Mouse (Mus musculus) layer of hippocampus, postnatal 14 days (tissue): ENCODE data around the gene Slc30a10. TPM values are rescaled to one million over a fixed set of nuclear protein-coding genes. Genes with fewer than 3 reads are reported as not detected.

Source experiments
- DNase-seq, 2 experiments: peaks; one replicate each; pipeline ENCODE4 v3.0.0; 2021 to 2022; ENCODE audit warnings: low spot score in 2 of 2, mixed read lengths in 1 of 2
- long read RNA-seq, 2 experiments: library from polyadenylated mRNA; stranded (forward); transcript quantifications; one replicate each; pipeline ENCODE4 v2.0.0; 2021
- total RNA-seq, 2 experiments: library from RNA; stranded (reverse); gene quantifications; 2 replicates each; pipeline ENCODE4 v1.2.3; 2021

Gene Slc30a10
- total RNA-seq: 10 to 100 TPM; 14.2 to 14.7 TPM
- long read RNA-seq, experiment 1, full-length matches to known transcripts: 7 of 21 reads
- long read RNA-seq, experiment 1, partial matches to known transcripts: 3 of 21 reads
- long read RNA-seq, experiment 1, other reads (novel, unspliced or antisense): 11 of 21 reads
- long read RNA-seq, experiment 2, full-length matches to known transcripts: 10 of 17 reads
- long read RNA-seq, experiment 2, partial matches to known transcripts: 0 of 17 reads
- long read RNA-seq, experiment 2, other reads (novel, unspliced or antisense): 7 of 17 reads

GRCm38 (mm10) chr1:185454575-185454954 is at the start of gene Slc30a10:
Slc30a10 (plus strand) TSS chr1:185454848.
- DNase-seq: peak; percentile 57 to 64

DNA sequence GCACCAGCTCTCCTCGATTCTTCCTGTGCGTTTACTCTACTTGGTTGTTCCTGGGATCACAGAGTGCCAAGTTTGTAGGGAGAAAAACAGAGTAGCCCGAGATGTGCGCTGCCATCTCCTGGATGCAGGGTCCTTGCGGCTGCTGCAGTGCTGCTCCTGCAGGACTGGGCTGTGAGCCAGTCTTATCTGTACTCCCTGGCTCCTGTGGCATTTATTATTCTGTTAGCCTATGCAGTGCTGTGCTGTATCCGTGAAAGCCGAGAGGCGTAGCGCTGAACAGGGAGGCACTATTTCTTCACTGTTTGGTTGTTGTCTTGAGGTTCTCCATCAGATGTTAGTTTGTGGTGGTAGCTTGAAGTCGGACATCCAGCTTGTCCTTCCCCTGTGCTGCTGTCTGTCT is 48.7 kb upstream of the Slc30a10 start:
- no peak for DNase-seq

DNA sequence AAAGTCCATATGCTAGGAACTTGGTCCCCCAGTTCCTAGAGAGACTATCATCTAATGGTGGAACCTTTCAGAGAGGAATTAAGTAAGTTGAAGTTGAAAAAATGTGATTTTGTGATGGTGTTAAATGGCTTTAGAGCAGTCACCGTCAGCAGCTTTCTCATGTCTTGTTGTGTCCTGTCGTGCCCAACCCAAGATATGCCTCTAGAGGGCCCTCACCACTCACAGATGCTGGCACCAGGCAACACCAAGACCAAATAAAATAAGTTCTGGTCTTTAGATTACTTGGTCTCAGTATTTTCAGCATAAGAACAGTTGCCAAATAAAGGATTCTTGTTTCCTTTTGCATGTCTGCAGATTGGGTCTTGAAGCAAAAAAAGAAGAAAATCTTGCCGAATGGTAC is 44.8 kb upstream of the Slc30a10 start:
- peak in 1 of 2 experiments; percentile 12 for DNase-seq

DNA sequence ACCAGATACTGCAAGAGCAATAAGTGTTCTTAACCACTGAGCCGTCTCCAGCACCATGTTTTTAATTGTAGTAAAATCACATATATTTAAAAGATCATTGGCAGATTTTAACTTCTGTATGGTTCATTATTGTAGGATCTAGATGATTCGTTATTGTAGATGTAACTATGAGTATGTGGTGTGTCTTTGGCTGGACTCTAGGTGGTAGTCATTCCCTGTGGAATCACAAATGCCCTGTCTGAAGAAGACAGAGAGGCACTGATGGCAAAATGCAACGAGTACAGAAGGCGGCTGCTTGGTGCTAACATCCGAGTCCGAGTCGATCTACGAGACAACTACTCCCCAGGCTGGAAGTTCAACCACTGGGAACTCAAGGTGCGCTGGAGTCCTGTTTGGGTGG is 36.6 kb upstream of the Slc30a10 start:
- DNase-seq: no peak

- no peak for DNase-seq
Observed at GRCm38 (mm10) chr1:185419805-185420204, 34.8 kb upstream of the Slc30a10 start.

DNA sequence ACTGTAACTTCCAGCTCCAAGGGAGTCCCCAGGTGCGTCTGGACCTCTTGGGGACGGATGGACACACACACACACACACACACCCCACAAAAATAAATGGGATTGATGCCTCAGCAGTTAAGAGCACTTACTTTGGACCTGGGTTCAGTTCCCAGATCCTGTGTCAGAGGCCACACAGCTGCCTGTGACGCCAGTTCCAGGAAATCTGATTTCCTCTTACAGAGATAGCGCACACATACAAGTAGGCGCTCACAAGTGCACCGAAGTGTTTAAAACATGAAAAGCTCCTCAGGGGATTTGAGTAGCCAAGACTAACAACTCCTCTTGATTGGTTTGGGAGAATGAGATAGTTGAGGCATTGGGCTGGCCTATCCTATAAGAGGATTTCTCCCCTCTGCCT is 33.9 kb upstream of the Slc30a10 start:
- DNase-seq: no peak

DNA sequence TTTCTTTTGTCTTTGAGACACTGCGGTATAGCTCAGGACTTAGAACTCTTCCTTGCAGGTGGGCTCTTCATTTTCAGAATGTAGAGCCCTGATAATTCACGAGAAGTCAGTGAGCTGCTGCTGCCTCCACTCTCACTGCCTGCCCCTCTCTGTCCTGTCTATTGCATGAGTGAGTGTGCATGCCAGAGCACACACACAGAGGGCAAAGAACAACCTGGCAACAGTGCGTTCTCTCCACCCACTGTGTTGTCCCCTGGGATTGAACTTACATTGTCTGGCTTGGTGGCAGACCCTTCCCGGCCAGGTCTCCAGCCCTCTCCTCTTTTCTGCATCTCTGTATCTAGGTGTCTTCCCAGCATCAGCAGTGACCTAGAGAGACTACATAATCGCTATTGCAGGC is 28.1 kb upstream of the Slc30a10 start:
- no peak for DNase-seq

GRCm38 (mm10) chr1:185430488-185430887 is 24.2 kb upstream of the Slc30a10 start:
- DNase-seq: no peak

- DNase-seq: no peak
Observed at GRCm38 (mm10) chr1:185431245-185431997, 23.2 kb upstream of the Slc30a10 start.

- DNase-seq: no peak
Observed at GRCm38 (mm10) chr1:185431998-185432317, 22.7 kb upstream of the Slc30a10 start.

DNA sequence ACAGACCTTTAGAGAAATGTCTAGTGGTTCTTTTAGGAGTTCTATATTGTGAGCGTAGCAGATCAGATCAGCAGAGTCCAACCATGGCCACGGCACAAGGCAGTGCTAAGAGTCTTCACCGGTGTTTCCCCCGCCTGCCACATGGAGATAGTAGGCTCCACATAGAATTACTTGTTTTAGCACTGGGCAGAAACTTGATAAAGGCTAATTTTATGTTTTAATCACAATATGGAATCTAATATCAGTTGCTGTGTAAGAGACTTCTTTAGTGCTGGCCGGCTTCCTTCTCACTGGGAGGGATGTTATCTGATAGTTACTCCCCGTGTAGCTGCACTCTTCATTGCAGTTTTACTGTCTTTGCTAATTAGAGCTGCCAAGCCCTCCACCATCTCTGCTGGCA is 21.5 kb upstream of the Slc30a10 start:
- no peak for DNase-seq

GRCm38 (mm10) chr1:185438841-185439580 is 15.6 kb upstream of the Slc30a10 start:
- peak; percentile 73 to 92 for DNase-seq

- DNase-seq: peak; percentile 23 to 61
Observed at GRCm38 (mm10) chr1:185441703-185442472, 12.8 kb upstream of the Slc30a10 start.

DNA sequence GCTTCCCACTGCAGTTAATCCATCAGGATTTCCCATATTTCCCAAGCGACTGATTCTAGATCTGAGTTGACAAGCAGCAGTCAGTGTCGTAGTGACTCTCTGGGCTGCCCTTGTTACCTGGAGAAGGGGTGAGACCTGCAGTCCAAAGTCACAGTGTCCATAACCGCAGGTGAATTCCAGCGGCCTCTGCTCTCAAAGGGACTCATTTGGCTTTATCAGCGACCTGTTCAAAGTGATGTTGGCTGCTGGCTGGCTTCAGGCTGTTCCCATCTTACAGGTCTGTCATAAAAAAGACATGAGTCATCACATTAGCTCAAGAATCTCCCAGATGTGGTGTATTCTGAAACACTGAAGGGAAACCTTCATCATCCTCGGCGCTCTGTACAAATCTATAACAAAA is 5.7 kb upstream of the Slc30a10 start:
- DNase-seq: no peak

DNA sequence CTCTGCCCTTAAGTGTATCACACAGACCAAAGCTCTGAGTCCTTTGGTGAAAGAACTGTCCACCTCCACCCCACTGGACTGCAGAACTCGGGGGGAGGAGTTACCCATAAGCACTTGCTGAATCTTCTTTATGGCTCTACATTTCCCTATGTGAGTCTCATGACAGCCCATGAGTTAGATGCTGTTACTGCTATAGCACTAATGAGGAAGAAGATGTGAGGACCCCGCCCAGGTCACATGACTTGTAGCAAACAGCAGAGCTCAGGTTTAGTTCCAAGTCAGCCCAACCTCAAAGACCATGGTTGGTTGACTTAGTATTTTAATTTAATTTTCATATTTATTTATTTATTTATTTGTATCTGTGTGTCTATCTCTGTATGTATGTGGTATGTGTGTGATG is 4.9 kb upstream of the Slc30a10 start:
- no peak for DNase-seq

DNA sequence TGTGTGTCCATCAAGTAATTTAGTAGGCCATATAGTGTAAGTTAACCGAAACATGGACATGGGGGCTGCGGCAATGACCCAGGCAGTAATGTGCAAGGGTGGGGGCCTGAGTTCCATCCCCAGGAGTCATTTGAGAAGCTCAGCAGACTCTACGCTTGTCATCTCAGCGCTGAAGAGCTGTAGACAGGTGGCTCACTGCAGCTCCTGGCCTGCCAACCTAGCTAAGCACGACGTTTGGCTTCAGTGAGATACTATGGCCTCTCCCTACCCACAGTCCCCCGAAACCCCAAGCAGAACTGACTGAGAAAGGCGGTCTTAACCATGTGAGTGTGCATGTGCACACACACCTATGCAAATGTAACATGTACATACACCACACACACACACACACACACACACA is 3.6 kb upstream of the Slc30a10 start:
- DNase-seq: no peak

DNA sequence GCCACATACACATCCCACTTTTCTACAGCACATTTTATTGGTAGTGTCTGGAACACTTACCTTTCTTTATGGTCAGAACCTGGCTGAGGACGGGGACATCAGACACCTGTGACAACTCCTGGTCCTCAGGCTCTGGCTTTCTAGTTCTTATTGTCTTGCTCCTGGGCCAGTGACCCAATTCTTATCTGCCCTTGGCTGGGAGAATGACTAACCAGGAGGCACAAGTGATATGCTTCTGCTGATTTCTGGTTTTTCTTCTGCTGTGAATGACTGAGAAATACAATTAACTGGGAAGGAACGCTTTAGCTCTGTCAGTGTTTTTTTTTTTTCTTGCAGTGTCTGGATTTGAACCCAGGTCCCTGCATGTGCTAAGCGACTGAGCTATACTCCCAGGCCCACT is 3.2 kb upstream of the Slc30a10 start:
- DNase-seq: no peak

DNA sequence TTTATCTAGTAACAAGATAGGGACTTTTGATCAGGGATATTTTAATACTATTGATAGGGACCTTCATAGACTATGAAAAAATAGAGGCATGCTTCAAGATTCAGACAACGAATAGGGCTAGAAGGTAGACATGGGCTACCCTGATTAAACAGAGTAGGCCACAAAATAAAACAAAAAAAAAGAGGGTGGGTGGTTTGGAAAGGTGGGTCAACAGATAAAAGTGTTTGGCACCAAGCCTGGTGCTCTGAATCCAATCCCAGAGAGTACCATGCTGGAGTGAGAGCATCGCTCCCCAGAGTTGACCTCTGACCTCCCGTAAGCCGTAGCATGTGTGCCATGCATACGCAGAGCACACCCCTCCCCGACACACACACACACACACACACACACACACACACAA is 2.2 kb upstream of the Slc30a10 start:
- no peak for DNase-seq

GRCm38 (mm10) chr1:185454144-185454543 is 504 bp upstream of the Slc30a10 start:
- DNase-seq: no peak

GRCm38 (mm10) chr1:185454955-185455701 is 480 bp downstream of the Slc30a10 start:
- DNase-seq: peak; percentile 36 to 59

GRCm38 (mm10) chr1:185456327-185456726 is 1.7 kb downstream of the Slc30a10 start:
- DNase-seq: no peak
